Mouse (Mus musculus): ENCODE results near the gene Abhd4. TPM values are rescaled to one million over a fixed set of nuclear protein-coding genes. Genes with fewer than 3 reads are reported as not detected.

The Abhd4 gene
- 38.2 and 43.7 TPM in 2 replicates for polyA plus RNA-seq (2015; fragmentation: Nextera tagmentation; extraction: Ambion mirVana)

GRCm38 (mm10) chr14:54253741-54254291, at the start of gene Abhd4, which contains the start of gene Dad1:
Gene Abhd4 (plus strand): TSS chr14:54254188.
Gene Dad1 (minus strand): TSS chr14:54254104.
- 0% methylated on average over 39 of the region's 39 CpGs for WGBS
- Histone ChIP-seq H3K27ac (peak within 1 kb of the TSS; percentile 86), H3K4me3 (replicated peaks) (peak within 1 kb of the TSS; percentile 75), H3K36me3 (0 out of 2 replicates have a peak, but pooled peaks cover 7% of the 10 kb centered on the region), H3K4me2 (replicated peaks) (peak within 1 kb of the TSS; percentile 71), H3K9me3 (no peaks in the 10 kb centered on the region), H3K9ac (replicated peaks) (peak within 1 kb of the TSS; percentile 80), H3K4me1 (replicated peaks) (peaks cover 56% of the 10 kb centered on the region), H3K27me3 (no peaks in the 10 kb centered on the region)
- ATAC-seq, result peak; percentile 100

DNA sequence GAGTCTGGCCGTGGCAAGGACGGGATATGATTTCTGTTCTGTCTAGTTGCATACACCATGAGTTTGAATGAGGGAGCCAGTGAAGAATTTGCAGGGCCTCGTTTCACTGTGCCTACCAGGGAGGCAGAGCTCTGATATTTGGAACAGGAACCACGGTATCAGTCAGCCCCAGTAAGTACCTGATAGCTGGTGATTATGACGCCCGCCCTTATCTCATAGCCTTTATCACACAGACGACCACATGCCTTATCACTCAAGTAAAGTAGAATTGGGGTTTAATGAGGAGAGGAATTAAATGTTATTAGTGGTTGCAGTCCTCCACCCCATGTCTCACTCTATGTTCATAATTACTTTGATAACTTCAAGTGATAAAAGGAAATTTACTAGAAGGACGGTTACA, 49.7 kb upstream of the Abhd4 start:
- Histone ChIP-seq H3K9ac (replicated peaks) (no peak overlapping the region), H3K4me2 (replicated peaks) (no peak overlapping the region), H3K27me3 (no peaks in the 10 kb centered on the region), H3K4me3 (replicated peaks) (no peak overlapping the region), H3K27ac (no peak overlapping the region), H3K9me3 (no peaks in the 10 kb centered on the region), H3K36me3 (no peaks in the 10 kb centered on the region), H3K4me1 (replicated peaks) (peaks cover 7% of the 10 kb centered on the region)
- WGBS, result 79% methylated on average over 8 of the region's 8 CpGs
- ATAC-seq, result no peak

- peak; percentile 17; the same call in 1 of the 2 replicates for ATAC-seq
- Histone ChIP-seq H3K4me1 (replicated peaks) (peaks cover 7% of the 10 kb centered on the region), H3K27ac (no peak overlapping the region), H3K9ac (replicated peaks) (no peak overlapping the region), H3K27me3 (no peaks in the 10 kb centered on the region), H3K4me2 (replicated peaks) (no peak overlapping the region), H3K36me3 (no peaks in the 10 kb centered on the region), H3K9me3 (no peaks in the 10 kb centered on the region), H3K4me3 (replicated peaks) (no peak overlapping the region)
- WGBS, result 28% methylated on average over 4 of the region's 4 CpGs
Observed at GRCm38 (mm10) chr14:54204786-54205185, 49.2 kb upstream of the Abhd4 start.

DNA sequence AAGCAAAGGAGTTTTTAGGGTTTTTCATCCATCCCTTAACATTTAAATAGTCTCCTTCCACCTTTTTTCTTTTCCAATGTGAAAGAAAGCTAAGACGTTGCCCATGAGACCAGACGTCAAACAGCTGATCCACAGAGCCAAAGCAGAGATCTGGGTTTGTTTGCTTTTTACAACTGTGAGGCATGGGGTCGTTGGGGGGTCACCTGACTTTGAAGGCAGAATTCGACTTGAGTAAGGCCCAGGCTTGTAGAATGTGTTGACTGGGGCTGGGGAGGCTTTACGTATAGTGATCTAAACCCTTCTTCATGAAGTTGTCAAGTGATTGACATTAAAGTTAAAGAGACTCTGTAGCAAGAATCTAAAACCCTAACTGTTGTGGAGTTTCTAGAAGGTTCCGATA, 48.1 kb upstream of the Abhd4 start:
- Histone ChIP-seq H3K9ac (replicated peaks) (no peak overlapping the region), H3K9me3 (no peaks in the 10 kb centered on the region), H3K4me3 (replicated peaks) (no peak overlapping the region), H3K36me3 (no peaks in the 10 kb centered on the region), H3K4me1 (replicated peaks) (peaks cover 7% of the 10 kb centered on the region), H3K27ac (no peak overlapping the region), H3K4me2 (replicated peaks) (no peak overlapping the region), H3K27me3 (no peaks in the 10 kb centered on the region)
- ATAC-seq, result no peak
- 69% methylated on average over 6 of the region's 6 CpGs for WGBS

GRCm38 (mm10) chr14:54206309-54206708, 47.7 kb upstream of the Abhd4 start:
- H3K9ac ChIP-seq (replicated peaks), result no peak overlapping the region
- peaks cover 7% of the 10 kb centered on the region for H3K4me1 ChIP-seq (replicated peaks)
- no peak for ATAC-seq
- H3K27ac ChIP-seq, result no peak overlapping the region
- WGBS, result 92% methylated on average over 5 of the region's 5 CpGs
- no peaks in the 10 kb centered on the region for H3K36me3 ChIP-seq
- H3K4me3 ChIP-seq (replicated peaks), result no peak overlapping the region
- H3K27me3 ChIP-seq, result no peaks in the 10 kb centered on the region
- no peaks in the 10 kb centered on the region for H3K9me3 ChIP-seq
- no peak overlapping the region for H3K4me2 ChIP-seq (replicated peaks)

- H3K4me2 ChIP-seq (replicated peaks), result no peak overlapping the region
- no peak for ATAC-seq
- no peak overlapping the region for H3K4me3 ChIP-seq (replicated peaks)
- 82% methylated on average over 15 of the region's 15 CpGs for WGBS
- no peaks in the 10 kb centered on the region for H3K27me3 ChIP-seq
- H3K9me3 ChIP-seq, result no peaks in the 10 kb centered on the region
- no peak overlapping the region for H3K9ac ChIP-seq (replicated peaks)
- H3K36me3 ChIP-seq, result no peaks in the 10 kb centered on the region
- H3K27ac ChIP-seq, result no peak overlapping the region
- H3K4me1 ChIP-seq (replicated peaks), result peaks cover 7% of the 10 kb centered on the region
Observed at GRCm38 (mm10) chr14:54206750-54207550, 47.0 kb upstream of the Abhd4 start.

GRCm38 (mm10) chr14:54207924-54208323, 46.1 kb upstream of the Abhd4 start:
- H3K4me2 ChIP-seq (replicated peaks), result no peak overlapping the region
- H3K9me3 ChIP-seq, result no peaks in the 10 kb centered on the region
- H3K27me3 ChIP-seq, result no peaks in the 10 kb centered on the region
- WGBS, result 89% methylated on average over 5 of the region's 5 CpGs
- no peak overlapping the region for H3K4me3 ChIP-seq (replicated peaks)
- no peak overlapping the region for H3K27ac ChIP-seq
- H3K9ac ChIP-seq (replicated peaks), result no peak overlapping the region
- H3K4me1 ChIP-seq (replicated peaks), result peaks cover 7% of the 10 kb centered on the region
- H3K36me3 ChIP-seq, result no peaks in the 10 kb centered on the region
- no peak for ATAC-seq

DNA sequence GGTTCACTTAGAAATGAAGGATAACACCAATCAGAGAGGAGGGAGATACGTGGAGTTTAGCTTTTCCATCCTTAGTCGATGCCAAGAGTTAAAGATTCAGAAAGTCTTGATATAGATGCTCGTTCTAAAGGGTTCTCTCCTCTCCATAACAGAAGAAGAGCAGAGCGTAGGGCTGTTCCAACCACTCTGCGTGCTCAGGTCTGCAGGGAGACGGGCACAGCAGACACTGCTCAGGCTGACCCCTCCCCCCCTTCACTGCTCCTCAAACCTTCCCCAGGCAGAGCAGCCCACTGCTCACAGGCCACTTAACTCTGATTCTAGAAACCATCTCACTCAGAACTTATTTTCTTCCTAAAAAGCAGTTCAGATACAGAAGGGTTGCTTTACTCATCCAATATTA, 45.2 kb upstream of the Abhd4 start:
- H3K27ac ChIP-seq, result no peak overlapping the region
- no peak overlapping the region for H3K4me2 ChIP-seq (replicated peaks)
- H3K27me3 ChIP-seq, result no peaks in the 10 kb centered on the region
- no peak for ATAC-seq
- no peaks in the 10 kb centered on the region for H3K36me3 ChIP-seq
- WGBS, result 68% methylated on average over 6 of the region's 6 CpGs
- H3K9me3 ChIP-seq, result no peaks in the 10 kb centered on the region
- no peak overlapping the region for H3K4me3 ChIP-seq (replicated peaks)
- no peak overlapping the region for H3K9ac ChIP-seq (replicated peaks)
- H3K4me1 ChIP-seq (replicated peaks), result peaks cover 7% of the 10 kb centered on the region

- Histone ChIP-seq H3K27me3 (no peaks in the 10 kb centered on the region), H3K36me3 (no peaks in the 10 kb centered on the region), H3K9ac (replicated peaks) (no peak overlapping the region), H3K4me2 (replicated peaks) (no peak overlapping the region), H3K4me3 (replicated peaks) (no peak overlapping the region), H3K9me3 (no peaks in the 10 kb centered on the region), H3K4me1 (replicated peaks) (peaks cover 2% of the 10 kb centered on the region; the same call in 1 of the 2 replicates), H3K27ac (no peak overlapping the region)
- ATAC-seq, result no peak
- 82% methylated on average over 5 of the region's 5 CpGs for WGBS
Observed at GRCm38 (mm10) chr14:54209932-54210331, 44.1 kb upstream of the Abhd4 start.

DNA sequence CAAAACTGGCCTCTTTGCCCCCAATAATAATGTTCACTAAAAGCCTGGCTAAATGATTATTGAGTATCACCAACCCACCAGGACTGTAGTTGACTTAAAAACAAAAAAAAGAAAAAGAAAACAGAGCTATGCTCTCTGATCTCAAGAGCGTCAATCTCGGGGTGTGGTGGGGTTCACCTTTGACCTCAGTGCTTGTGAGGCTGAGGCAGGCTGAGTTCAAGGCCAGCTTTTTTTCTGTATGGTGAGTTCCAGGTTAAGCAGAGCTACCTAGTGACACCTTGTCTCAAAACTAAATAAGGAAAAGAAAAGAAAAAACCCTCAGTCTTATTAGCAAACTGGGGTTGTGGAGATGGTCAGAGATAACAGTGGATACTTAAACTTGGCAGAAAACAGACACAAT, 43.6 kb upstream of the Abhd4 start:
- Histone ChIP-seq H3K36me3 (no peaks in the 10 kb centered on the region), H3K9ac (replicated peaks) (no peak overlapping the region), H3K4me2 (replicated peaks) (no peak overlapping the region), H3K27me3 (no peaks in the 10 kb centered on the region), H3K4me3 (replicated peaks) (no peak overlapping the region), H3K9me3 (no peaks in the 10 kb centered on the region), H3K4me1 (replicated peaks) (no peaks in the 10 kb centered on the region), H3K27ac (no peak overlapping the region)
- no peak for ATAC-seq
- 90% methylated on average over 2 of the region's 2 CpGs for WGBS

DNA sequence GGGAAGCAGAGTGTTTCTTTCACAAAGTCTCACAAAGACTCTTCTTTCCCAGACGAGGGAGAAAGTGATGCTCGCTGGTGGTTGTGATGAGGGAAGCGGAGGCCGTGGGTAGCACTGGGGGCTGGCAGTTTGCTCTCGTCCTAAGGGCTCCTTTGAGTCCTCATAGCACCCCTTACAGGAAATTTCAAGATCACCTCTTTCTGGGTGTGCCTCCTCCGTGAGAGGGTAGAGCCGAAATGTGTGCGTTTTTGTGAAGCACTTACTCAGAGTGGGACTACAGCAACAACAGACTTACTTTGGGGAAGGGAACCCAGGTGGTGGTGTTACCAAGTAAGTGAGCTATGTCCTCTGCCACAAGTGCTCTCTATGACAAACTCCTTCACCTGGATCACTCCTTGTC, 42.8 kb upstream of the Abhd4 start:
- Histone ChIP-seq H3K27me3 (no peaks in the 10 kb centered on the region), H3K4me2 (replicated peaks) (no peak overlapping the region), H3K9ac (replicated peaks) (no peak overlapping the region), H3K36me3 (no peaks in the 10 kb centered on the region), H3K4me3 (replicated peaks) (no peak overlapping the region), H3K9me3 (no peaks in the 10 kb centered on the region), H3K4me1 (replicated peaks) (no peaks in the 10 kb centered on the region), H3K27ac (no peak overlapping the region)
- WGBS, result 90% methylated on average over 8 of the region's 8 CpGs
- no peak for ATAC-seq

DNA sequence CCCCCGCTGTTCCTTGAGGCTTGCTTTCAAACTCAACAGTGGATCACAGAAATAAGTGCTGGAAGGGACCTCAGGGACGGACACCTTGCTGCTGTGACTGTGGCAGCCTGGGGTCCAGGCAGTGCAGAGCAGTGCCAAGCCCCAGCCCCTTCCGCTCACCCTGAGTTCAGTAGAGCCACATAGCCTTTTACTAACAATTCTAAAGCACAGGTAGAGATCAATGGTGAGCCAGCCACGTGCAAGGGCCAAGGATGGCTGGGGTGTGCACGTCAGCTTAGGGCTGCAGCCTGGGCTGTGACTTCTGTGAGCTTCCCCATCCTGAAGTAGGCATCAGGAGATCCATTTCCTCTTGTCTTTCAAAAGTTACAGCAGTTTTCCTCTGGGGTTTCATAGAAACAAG, 42.2 kb upstream of the Abhd4 start:
- H3K4me3 ChIP-seq (replicated peaks), result no peak overlapping the region
- 88% methylated on average over 5 of the region's 5 CpGs for WGBS
- no peak for ATAC-seq

More for the DNA sequence above, 42.2 kb upstream of the Abhd4 start:
- no peak overlapping the region for H3K4me2 ChIP-seq (replicated peaks)
- no peak overlapping the region for H3K9ac ChIP-seq (replicated peaks)
- H3K4me1 ChIP-seq (replicated peaks), result no peaks in the 10 kb centered on the region
- H3K9me3 ChIP-seq, result no peaks in the 10 kb centered on the region
- H3K27ac ChIP-seq, result no peak overlapping the region
- H3K36me3 ChIP-seq, result no peaks in the 10 kb centered on the region
- no peaks in the 10 kb centered on the region for H3K27me3 ChIP-seq
